Mouse (Mus musculus) midbrain, embryonic 14.5 days (tissue): Measurements from ENCODE around the gene Vmn1r71. TPM values are rescaled to one million over a fixed set of nuclear protein-coding genes. Genes with fewer than 3 reads are reported as not detected.
"Not testable (repeated sequence)": the region's sequence is repeated elsewhere in the genome, so short reads cannot be mapped to it uniquely, and the experiment has no call there.

Source experiments
- ATAC-seq: fragments of 200-750 bp; cut with Nextera tagmentation; 2 replicates; pipeline ENCODE4 v1.8.0; 2017; ENCODE audit warnings: moderate number of reproducible peaks, moderate library complexity; ENCODE audit not compliant: low FRiP score, low TSS enrichment
- DNase-seq: peaks from one replicate; pipeline ENCODE4 v3.0.0-alpha.2; 2015
- H3K27ac ChIP-seq: fragments of 300-500 bp; sonication (generic); replicated peaks from 2 replicates; pipeline ENCODE4 v1.5.1; 2014; ENCODE audit warnings: mild to moderate bottlenecking, low read depth, low read length, moderate library complexity
- H3K27me3 ChIP-seq: fragments of 300-500 bp; sonication (generic); 2 replicates; pipeline ENCODE4 v1.6.1; 2014; ENCODE audit warnings: low read length, control low read depth, mixed read lengths; ENCODE audit not compliant: control insufficient read depth, insufficient read depth
- H3K36me3 ChIP-seq: fragments of 300-500 bp; sonication (generic); 2 replicates; pipeline ENCODE4 v1.6.1; 2014; ENCODE audit warnings: low read length, control low read depth; ENCODE audit not compliant: control insufficient read depth, insufficient read depth
- H3K4me1 ChIP-seq: fragments of 300-500 bp; sonication (generic); 2 replicates; pipeline ENCODE4 v1.6.1; 2014; ENCODE audit warnings: mild to moderate bottlenecking, antibody characterized with exemption, low read length, control low read depth; ENCODE audit not compliant: control insufficient read depth, insufficient read depth
- H3K4me2 ChIP-seq: fragments of 300-500 bp; sonication (generic); 2 replicates; pipeline ENCODE4 v1.6.1; 2014; ENCODE audit warnings: mild to moderate bottlenecking, low read length, moderate library complexity
- H3K4me3 ChIP-seq: fragments of 300-500 bp; sonication (generic); replicated peaks from 2 replicates; pipeline ENCODE4 v1.5.1; 2014; ENCODE audit warnings: low read depth, low read length
- H3K9ac ChIP-seq: fragments of 300-500 bp; sonication (generic); replicated peaks from 2 replicates; pipeline ENCODE4 v1.6.1; 2014; ENCODE audit warnings: mild to moderate bottlenecking, low read length, moderate library complexity
- H3K9me3 ChIP-seq: fragments of 300-500 bp; sonication (generic); 2 replicates; pipeline ENCODE4 v1.6.1; 2016; ENCODE audit warnings: low read length, control low read depth, mixed read lengths; ENCODE audit not compliant: control insufficient read depth
- polyA plus RNA-seq: library from polyadenylated mRNA; unstranded; fragments of >200 nt; fragmentation: Nextera tagmentation; extraction: Ambion mirVana; gene quantifications from 2 replicates; pipeline ENCODE4 v1.2.1, GENCODE M21; 2014

Gene Vmn1r71
- not detected in 2 replicates for polyA plus RNA-seq

- Histone ChIP-seq H3K4me3 (no peak within 1 kb of the TSS), H3K36me3 (no peaks in the 10 kb centered on the region), H3K9me3 (peaks cover 11% of the 10 kb centered on the region; the same call in 1 of the 2 replicates), H3K4me1 (no peaks in the 10 kb centered on the region), H3K4me2 (no peak within 1 kb of the TSS), H3K9ac (no peak within 1 kb of the TSS), H3K27me3 (no peaks in the 10 kb centered on the region), H3K27ac (no peak within 1 kb of the TSS)
- DNase-seq (no peak), ATAC-seq (no peak)
Observed at GRCm38 (mm10) chr7:10754264-10754663, at the start of gene Vmn1r71. Gene Vmn1r71 (minus strand): TSS chr7:10754364.

GRCm38 (mm10) chr7:10757551-10757950 is 3.4 kb upstream of the Vmn1r71 start:
- not testable (repeated sequence) for H3K36me3 ChIP-seq, H3K27ac ChIP-seq, ATAC-seq, H3K9ac ChIP-seq, H3K4me2 ChIP-seq, H3K27me3 ChIP-seq, H3K9me3 ChIP-seq, H3K4me3 ChIP-seq, DNase-seq, H3K4me1 ChIP-seq

Other genes with a start within 250 kb of the Vmn1r71 start
- gene Vmn1r68, start 195.9 kb downstream of the Vmn1r71 start, polyA plus RNA-seq: not detected in 2 replicates
- gene Vmn1r69, start 140.7 kb downstream of the Vmn1r71 start, polyA plus RNA-seq: not detected in 2 replicates
- gene Vmn1r70, start 122.8 kb downstream of the Vmn1r71 start, polyA plus RNA-seq: not detected in 2 replicates
- gene Nlrp4b, start 66.6 kb downstream of the Vmn1r71 start, polyA plus RNA-seq: not detected in 2 replicates
- not detected in 2 replicates for gene Zscan4b, start 150.7 kb upstream of the Vmn1r71 start, polyA plus RNA-seq